Mouse (Mus musculus) lung, adult 18-20 months (tissue): ENCODE measurements around the gene Clock.
A peak's percentile ranks its signal among the peaks of the same experiment; 100 is the strongest.

ENCODE experiments used
- DNase-seq, 2 experiments: peaks; one replicate each; pipeline ENCODE4 v3.0.0; 2022; ENCODE audit warnings: mixed read lengths in 2 of 2

The Clock gene

DNA sequence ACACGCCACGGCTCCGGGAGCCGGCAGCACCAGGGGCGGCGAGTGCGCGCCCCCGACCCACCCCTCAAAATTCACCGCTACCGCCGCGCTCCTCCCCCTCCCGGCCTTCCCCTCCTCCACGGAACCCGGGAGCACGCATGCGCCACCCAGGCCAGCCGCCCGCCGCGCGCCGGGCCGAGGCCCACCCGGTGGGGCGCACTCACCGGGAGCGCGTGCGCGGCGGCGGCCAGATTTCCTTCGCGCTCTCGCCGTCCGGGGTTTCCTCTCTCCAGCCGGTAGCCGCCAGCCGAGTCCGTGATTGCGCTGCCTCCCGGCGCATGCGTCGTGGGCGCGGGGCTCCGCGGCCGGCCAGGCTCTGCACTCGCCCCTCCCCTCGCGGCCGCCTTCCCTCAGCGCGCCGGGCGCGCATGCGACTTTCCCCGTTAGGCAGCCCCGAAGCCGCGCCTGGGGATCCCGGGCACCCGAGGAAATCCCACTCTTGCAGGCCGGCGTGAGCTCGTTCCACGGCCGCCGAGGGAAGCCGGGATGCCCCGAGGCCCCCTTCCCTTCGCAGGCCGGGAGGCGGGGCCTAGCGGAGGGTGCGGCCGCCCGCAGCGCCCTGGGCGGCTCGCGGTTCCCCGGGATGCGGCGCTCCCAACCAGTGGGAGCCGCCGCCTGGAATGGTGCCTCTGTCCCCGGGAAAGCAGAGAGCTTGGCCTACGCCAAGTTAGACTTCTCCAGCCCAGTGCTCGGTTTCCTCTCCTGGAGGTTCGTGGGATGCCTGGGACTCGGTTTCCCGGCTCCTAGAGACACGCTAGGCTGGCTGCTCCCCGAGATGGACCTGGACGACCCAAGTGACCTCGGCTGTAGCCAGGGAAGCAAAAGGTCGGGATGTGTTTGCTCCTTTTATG lies at the start of gene Clock:
Clock (minus strand) TSS at position 341 of the 890 bp plus-strand sequence.
- peak; percentile 89 for DNase-seq

DNA sequence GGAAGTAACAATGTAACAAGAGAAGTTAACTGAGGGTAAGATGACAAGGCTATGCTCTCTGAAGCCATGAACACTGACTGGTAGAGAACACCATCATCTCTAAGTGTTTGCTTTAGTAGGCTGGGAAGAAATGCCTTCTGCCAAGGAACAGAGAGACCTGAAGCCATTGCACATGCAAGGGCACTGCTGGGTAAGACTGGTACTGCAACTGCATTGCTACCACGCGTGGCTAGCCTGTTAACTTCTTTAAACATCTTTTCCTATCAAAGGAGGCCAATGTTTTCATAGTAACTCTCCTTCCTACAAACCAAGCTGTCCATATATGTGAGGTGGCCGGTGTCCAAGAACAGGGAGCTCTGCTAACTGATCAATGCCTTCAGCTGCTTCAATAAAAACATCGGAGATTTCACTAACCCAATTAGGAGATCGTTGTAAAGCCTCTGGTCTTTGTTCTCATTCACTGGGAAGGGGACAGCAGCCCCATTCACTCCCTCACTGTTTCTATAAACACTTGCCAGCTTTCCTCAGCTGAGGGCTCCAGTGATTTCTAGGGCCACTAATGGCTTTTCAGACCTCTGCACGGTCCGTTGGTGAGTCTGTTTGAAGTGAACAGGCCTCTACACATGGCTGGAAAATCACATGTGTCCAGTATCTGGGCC lies 47.5 kb upstream of the Clock start:
- DNase-seq: no peak

DNA sequence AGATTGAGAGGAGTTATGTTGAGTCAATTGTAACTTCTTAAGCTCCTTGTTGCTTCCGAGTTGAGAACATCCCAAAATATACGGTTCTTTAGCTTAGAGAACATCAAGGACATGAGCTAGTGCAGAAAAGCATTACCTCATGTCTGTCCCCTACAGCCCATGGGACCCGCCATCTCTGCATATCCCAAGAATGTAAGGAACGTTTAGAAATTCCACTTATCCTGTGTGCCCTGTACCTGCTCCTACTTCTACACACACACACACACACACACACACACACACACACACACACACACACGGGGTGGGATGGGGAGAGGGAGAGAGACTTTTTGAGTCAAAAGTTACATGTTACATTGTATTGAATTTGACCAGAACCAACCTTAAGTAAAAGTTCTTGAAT lies 46.9 kb upstream of the Clock start:
- DNase-seq: no peak

DNA sequence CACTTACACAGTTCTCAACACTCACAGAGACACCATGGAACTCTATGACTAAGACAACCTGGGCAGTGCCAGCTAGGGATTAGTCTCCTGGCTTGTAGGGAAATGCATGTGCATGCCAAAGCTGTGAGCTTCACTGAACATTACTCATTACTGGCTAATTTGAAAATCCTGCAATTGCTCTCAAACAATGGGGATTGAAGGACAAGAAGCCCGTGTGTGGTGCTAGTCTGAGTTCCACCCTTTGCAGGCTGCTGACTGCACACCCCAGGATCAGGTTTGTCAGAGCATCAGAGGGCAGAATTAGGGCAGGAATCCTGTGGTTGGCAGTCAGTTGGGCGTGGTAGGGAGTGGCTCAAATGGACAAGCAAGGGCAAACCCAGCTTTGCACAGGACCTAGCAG lies 41.5 kb upstream of the Clock start:
- no peak for DNase-seq

DNA sequence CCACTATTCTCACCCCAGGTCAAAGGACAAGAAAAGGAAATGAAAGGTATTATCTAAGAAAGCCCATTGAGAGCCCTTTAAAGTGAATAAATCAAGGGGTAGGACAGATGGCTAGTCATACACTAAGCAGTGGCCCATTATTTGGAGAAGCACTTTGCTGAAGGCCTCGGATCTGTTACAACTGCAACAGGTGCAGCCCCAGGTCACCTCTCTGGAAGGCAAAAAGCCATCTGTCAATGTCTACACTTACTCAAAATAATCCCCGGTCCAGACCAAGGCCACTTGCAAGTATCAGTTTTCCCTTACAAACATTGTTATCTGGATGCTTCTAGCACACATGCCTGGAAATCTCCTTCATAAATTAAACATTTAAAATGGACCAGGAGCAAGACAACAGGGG lies 36.3 kb upstream of the Clock start:
- no peak for DNase-seq

DNA sequence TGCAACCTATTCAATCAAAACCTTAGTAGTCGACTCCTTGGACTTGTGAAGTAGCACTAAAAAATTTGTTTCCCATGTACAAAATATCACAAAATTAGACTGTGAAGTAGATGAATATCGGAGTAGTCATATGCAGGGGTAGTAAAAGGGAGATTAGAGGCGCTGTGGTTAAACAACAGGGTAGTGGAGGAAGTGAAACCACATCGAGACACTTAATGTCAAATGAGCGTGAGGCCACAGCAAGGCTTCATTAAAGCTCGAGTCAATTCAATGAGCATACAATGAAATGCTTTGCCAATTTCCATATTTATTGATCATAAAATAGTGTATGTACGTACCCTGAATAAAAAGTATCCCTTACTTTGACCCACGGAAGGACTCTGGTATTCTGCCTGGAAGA lies 32.5 kb upstream of the Clock start:
- DNase-seq: no peak

DNA sequence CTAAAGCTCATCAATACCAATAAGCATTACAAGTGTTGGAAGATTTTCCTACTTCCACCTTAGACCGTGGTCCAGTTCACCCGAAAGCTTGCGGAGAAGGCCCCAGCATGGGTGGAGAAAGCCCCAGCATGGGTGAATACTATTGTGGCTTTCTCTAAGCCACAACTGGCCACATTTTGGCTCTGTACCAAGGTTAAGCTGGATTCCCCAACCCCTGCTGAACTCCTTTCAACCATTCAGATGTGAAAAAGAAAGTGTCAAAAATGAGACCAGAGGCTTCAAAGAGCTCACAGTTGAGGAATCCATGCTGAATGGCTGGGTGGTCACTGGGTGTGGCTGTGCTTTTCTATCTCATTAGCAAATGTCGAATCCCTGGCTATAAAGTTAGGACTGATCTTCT lies 29.2 kb upstream of the Clock start:
- no peak for DNase-seq

DNA sequence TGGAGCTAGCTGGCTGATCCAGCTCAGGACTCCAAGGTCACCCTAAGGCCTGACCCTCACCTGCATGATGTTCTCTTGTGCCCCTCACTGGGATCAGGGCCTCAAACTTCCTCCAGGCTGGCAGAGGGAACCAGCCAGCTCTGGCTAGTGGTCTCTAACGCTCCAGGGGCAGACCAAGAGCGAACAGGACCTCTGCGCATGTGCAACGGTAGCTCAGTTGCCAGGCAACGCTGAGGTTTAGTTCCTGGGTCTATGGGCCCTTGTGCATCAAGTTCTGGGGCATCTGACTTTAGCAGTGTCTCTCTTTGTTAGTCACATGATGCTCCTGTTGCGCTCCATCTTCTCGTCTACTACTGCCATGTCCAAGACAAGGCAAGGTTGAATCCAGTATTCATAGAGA lies 26.4 kb upstream of the Clock start, which contains the start of gene Pdcl2:
Pdcl2 (minus strand) TSS at position 204 of the 400 bp plus-strand sequence.
- DNase-seq: no peak

DNA sequence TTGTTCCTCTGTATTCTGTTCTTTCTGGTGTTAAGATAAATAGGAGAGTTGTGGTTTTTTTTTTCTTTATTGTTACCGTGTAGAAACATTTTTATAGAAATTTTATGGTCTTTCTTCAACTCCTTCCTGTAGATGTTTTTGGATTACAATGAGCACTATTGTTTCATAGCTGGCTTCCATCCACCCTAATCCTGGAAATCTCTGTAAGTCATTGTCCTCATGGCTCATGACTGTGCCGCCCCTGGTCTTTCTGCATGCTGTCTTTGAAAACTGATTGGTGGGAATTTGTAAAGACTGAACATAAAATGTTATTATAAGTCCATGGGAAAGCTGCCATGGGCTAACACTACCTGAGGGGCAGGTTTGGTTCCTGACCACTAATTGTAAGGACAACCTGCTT lies 22.7 kb upstream of the Clock start:
- DNase-seq: no peak

DNA sequence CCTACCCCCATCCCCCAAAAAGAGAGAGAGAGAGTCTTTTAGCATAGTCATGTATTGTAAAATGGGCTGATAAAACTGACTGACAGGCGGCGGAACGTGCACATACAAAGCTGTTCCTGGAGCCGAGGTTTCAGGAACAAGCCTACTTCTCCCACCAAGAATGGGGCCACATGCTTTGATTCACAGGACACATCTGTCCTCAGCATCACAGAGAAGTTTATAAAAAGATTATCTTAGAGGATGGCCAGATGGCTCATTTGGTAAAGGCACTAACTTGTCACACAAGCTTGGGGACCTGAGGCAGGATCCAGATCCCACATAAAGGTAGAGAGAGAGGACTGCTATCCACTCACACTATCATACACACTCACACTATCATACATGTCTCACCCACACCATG lies 20.5 kb upstream of the Clock start:
- DNase-seq: no peak

DNA sequence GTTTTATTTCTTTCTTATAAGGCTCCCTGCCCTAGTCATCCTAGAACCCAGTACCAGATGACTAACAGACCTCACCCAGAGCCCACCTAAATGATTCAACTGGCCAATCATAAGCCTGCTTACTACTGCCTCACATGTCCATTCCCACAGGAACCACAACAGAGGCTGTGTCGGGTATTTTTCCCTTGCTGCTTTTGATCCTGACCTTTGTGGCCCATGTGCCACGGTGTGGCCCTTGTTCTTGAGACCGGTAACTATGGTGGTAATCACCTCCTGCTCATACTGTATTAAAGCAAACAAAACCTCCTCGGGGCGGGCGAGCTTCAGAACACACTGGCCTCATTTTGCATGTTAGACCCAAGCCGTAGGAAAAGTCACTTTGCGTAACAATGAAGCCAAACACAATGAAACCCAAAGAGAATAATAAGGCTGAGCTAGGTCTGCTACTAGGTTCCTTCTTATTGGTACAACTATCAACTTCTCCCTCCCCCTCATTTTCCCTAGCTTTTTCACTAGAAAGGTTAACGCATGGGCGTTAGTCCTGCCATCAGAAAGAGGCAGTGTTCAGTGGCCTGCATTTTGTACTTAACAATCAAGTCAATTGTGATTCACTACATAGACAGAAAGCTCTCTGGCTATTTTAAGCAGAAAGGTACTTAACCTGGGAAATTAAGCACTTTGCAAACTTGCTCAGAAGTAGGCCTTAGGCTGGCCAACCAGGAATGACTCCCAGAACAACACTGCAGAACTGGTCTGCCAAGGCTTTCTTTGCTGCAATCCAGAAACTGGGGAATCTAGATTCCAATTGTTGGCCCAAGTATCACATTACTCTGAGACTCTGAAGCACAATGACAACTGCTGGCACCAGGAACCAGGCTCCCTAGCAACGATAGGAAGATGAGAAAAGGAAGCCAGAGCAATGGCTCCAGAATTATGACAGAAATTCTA lies 16.9 kb upstream of the Clock start:
- peak; percentile 51 to 67 for DNase-seq

DNA sequence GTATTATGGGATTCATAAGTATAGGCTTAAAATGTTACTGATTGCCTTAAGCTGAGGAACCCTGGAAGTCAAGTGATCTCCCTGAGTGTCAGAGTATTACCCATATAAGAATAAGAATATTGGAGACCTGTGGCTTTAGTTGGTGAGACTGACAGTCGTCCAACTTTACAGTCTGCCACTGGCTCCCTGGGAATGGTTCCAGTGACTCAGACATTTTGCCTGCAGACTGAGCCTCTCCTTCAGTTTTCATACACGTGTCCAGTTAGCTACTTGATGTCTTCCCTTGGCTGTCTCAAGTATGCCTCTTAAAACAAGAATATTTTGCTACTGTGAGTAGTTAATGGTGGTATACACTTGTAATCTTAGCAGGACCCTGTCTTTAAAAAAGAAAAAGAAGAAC lies 3.6 kb upstream of the Clock start:
- no peak for DNase-seq

DNA sequence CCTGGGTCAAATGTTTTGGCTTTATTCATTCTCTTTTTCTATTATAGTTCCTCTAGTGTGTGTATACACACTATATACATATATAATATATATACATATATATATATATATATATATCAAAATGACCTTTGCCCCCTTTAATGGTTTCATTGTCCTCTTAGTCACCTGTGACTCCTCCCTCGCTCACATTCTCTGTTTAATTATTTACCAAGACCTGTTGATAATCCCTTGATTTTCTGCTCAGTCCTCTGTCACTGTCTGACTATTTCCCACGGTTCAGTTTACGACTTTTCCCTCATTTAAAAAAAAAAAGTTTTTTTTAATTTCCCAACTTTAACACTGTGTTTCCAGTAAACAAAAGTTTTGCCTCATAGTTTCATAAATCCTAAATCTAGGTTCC lies 1.7 kb upstream of the Clock start:
- no peak for DNase-seq

DNA sequence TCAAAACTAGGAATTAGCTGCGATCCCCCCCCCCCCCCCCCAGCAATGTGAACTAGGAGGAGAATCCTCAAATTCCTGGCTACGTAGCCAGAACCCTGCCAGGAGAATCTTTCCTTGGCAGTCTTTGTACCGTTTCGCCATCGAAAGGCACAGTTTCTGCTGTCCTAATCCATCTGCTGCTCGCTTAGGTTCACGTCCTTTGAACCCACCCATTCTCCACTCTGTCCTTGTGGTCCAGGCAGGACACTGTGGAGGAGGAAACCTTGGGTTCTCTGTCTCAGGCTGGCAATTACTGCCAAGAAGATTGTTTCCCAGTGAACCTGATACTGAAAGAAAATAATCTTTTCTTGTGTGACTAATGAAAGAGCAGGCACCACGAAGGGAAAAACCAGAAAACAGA lies 1.0 kb upstream of the Clock start:
- DNase-seq: peak; percentile 8 to 12

DNA sequence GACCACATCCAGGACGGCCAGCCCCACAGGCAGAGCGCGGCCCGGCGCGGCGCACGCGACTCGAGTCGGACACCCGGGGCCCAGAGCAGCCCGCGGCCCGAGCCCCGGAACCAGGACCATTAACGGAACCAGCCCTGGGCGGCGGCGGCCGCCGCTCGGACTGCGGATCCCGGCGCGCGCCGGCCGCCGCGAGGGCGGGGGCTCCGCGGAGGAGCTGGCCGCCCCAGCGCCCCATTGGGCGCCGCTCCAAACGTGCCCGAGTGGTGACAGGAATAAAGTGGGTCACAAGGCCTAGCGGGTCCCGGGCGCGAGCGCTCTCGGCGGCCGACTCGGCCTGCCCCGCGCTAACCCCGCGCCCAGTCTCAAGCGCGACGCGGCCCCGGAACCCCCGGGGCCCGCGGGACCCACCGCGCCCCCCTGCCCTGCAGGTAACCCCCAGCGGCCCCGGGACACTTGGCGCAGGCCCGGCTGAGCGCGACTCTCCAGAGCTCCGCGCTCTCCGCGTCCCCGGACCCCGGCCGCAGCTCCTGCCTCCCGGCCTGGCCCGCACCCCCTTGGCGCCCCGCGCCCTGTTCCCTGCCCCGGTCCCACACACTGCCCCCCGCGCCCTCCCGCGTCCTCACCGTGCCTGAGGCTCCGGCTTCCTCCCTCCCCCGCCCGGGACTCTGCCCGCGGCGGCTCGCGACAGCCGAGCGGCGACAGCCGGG lies 694 bp downstream of the Clock start:
- DNase-seq: peak; percentile 86 to 90

DNA sequence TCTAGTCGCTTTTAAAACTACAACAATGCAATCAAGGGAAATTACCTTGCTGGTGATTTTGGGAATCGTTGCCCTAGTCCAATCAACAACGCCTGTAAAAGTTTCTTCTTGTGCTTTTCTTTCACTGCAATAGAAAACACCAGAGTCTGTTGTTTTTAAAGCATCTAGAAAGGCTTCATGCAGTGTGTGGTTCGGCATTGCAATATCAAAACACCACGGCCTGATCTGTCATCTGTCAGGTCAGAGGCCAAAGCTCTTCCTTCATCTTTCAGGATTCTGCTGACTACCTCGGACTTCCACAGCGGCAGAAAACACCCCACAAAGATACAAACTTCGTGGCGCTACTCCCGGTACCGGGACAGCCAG lies 1.2 kb downstream of the Clock start:
- DNase-seq: no peak

DNA sequence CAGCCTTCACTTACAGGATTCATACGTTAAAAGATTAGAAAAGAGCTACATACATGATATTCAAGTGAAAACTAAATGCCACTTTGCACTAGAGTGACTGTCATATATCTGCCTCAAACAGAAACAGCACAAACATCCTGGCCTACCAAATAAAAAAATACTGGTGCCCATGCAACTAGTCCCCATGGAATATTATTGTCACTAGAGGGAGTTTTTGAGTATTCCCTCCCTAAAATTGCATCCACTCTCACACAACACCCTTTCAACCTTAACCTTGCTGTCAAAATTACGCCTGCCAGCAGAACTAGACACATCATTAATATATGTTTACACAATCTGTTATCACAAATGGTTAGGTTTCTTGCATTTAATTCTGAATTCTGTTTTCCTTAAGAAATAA lies 2.6 kb downstream of the Clock start:
- DNase-seq: no peak

DNA sequence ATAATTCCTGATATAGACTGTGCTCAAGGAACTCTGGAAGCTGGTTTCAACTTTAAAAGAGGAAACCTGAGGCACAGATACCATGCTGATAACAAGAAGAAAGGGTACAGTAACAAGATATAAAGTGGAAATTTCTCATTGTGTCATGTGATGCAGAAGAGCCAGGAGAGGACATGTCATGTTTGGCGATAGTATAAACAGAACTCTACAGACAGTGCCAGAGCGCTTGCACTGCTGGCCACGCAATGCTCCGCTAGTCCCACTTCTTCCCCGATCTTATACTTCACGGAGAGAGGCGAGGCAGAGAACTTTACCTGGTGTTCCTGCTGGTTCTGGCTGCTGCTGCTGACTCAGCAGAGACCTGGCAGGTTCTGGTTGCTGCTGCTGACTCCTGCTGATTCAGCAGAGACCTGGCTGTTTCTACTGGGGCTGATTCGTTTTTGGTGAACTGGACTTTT lies 15.3 kb downstream of the Clock start:
- no peak for DNase-seq

DNA sequence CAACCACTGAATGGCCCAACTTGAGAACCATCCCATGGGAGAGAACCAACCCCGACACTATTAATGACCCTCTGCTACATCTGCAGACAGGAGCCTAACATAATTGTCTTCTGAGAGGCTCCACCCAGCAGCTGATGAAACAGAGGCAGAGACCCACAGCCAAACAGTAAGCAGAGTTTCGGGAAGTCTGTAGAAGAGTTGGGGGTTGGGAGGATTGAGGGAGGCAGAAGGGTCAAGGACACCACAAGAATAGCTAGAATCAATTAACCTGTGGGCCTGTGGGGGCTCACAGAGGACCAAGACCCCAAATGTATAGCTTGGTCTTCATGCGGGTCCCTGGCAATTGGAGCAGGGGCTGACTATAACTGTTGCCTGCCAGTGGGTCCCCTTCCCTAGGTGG lies 16.3 kb downstream of the Clock start:
- no peak for DNase-seq

DNA sequence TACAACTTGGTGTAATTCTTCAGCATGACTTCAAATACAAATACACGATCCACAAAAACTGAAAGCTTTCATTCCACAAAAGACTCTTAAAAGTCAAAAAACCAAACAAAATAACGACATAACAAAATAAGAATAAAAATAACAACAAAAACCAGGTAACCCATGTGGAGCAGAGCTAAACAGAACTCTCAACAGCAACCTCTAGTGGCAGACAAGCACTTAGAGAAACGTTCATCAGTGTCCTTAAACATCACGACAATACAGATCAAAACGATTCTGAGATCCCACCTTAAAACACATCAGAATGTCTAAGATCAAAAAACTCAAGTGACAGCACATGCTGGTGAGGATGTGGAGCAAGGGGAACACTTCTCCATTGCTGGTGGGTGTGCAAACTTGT lies 17.5 kb downstream of the Clock start:
- DNase-seq: no peak

DNA sequence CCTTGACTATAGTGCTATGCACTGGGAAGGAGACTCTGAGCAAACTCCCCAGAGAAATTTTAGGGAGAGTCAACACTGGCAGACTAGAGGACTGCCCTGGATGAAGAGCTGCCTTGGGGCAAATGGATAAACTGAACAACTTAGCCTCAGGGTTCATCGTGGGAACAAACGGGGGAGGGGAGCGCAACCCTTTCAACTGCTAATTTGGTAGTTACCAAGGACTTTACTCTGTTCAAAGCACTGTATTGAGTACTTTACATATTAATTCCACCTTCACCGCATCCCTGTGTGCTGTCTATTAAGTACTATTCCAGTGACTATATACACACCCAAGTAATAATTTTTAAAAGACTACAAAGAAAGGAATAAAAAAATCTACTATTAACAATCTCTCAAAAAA lies 18.9 kb downstream of the Clock start:
- no peak for DNase-seq

DNA sequence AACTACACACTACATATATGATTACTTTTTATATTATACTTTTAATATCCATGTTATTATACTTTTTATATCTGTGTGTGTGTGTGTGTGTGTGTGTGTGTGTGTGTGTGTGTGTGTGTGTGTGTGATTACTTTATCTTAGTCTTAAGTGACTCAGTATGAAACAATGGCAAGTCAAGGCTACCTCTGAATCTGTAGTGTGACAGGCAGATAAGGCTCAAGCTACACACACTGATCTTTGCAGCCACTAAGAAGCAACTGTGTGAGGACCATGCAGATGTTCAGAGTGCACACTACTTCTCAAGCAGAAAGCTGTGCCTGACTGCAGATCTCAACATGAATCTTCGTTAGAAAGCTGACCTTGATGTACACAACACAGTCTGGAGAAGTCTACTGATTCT lies 20.7 kb downstream of the Clock start:
- DNase-seq: no peak

DNA sequence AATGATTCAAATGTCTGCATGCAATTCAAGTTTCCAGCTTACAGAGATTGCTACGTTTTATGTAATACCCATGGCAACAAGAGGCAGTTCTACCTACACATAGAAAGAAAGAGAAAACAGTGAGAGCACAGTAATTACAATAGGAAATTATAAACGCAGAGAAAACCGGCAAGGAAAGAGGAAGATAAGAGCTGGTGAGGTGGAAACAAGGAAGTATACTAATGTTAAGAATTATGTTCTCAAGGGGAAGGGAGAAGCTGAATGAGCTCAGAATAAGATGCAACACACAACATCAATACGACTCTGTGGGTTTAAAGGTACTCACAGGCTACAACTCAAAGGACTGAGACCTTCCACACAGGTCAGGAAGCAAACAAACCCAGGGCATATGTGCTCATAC lies 29.6 kb downstream of the Clock start:
- DNase-seq: no peak
